Mouse (Mus musculus): Measurements from ENCODE around the gene Prkn.

DNA sequence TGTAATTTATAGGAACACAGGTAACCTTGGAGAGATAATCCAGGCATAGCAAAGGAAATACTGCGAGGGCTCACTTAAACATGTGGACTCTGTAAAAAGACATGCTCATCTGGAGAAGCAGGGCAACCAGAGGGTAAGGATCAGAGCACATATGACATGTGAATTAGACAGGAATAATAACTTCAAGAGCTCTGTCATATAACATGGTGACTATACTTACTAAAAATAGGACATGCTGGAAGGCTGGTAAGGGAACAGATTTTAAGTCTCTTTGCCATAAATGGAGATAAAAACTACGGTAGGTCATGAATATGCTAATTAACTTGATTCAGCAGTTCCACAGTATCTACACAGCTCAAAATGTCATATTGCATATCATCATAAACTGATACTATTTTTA, 777.4 kb downstream of the Prkn start:
- no peak for TF ChIP-seq CTCF (IDR thresholded peaks at IDR 0.05; ENCODE audit: low read depth)
- TF ChIP-seq EP300 (IDR thresholded peaks at IDR 0.05; ENCODE audit: low read depth): no peak
